Mouse (Mus musculus) kidney, adult 18-20 months (tissue): ENCODE data around the gene Fam71e1.
A peak's percentile ranks its signal among the peaks of the same experiment; 100 is the strongest.

Experiments used
- DNase-seq: peaks from one replicate; pipeline ENCODE4 v3.0.0; 2021

Fam71e1 gene

DNA sequence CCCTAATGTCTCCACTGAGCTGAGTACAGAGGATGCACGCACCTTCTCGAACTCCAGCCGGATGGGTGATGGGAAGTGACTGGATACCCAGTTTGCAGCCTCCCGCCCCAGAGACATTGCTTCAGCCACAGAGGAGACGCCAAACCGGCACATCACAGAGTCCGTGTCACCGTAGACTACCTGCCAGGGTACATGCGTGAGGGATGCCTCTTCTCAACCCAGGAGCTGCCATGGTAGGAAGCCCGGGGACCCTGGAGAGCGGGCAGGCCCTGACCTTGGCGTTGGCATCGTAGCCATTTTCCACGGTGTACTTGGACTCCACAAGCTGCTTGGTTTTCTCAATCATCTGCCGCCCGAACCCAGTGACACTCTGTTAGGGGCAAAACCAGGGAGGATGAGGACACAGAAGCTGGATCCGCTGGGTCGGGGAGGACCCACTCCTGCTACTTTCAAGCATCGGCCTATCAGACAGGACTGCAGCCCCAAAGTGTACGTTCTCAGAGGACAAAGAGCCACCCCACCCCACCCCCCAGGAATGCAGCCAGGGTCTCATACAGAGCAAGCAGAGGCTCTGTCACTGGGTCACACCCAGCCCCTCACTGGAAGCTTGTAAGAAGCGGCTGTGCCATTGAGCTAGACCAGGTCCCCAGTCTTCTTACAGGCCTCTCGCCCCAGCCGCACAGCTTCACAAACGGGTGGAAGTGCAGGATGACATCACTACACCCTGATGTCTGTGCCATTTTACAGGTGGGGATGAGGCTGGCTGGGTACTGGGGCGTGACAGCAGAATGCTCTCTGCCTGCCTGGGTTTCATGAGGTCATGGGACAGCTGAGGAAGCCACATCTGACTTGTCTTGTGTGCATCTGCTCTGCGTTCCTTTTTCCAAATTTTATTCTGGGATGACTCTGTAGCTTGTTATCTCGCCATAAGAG is 39.5 kb downstream of the Fam71e1 start:
- DNase-seq, result no peak

DNA sequence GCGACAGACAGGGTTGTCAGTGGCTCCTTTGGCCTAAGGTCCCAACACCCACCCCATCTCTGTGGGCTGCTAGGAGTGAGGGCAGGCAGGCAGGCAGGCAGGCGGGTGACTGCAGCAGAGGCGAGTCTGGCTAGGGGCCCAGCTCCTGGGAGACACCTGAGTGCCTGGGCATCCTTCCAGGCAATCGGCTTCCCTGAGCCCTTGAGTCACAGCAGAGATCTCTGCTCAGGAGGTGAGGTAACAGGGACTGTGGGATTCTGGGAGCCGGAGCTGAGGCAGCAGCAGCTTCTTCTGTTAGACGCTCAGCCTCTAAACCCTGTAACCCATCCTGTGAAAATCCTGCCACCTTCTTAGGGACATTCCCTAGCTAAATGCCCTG is 40.2 kb downstream of the Fam71e1 start:
- peak; percentile 55 for DNase-seq

- DNase-seq, result no peak
Observed at GRCm38 (mm10) chr7:44537009-44537408, 40.6 kb downstream of the Fam71e1 start.

GRCm38 (mm10) chr7:44537496-44537895 is 41.1 kb downstream of the Fam71e1 start:
- DNase-seq, result no peak

DNA sequence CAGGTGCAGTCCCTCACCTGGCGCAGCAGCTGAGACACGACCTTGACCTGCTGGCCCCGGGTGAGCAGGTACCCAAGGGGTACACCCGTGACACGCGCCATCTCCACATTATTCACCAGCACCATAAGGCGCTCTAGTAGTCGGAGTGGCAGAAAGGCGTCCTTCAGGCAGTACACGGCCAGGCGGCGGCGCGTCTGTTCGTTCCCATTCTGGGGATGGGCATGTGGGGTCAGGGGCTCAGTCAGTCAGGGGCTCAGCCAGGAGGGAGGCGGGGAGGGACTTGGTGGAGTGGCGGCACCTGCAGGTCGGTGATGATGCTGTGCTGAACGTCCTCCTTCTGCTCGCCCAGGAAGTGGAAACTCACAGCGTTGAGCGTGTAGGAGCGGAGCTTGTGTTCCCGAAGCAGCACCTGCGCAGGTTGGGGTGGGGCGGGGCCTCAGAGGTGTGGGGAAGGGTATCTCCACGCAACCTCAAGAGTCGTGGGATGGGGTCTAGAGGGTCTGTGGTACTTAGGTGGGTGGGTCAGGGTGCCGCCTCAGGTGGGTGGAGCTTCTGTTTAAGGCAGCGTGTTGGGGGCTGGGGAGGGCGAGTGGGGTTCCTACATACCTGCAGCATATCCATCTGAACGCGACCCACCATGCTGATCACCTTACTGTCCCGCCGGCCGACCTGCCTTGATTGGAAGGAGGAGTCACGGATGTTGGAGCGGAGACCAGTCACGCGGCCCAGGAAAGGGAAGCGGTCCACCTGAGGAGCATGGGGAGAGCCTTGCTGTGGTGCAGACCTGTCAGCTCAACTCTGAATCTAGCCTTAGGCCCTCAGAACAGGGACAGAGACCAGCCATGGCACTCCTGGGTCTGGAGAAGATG is 42.6 kb downstream of the Fam71e1 start:
- DNase-seq, result no peak

DNA sequence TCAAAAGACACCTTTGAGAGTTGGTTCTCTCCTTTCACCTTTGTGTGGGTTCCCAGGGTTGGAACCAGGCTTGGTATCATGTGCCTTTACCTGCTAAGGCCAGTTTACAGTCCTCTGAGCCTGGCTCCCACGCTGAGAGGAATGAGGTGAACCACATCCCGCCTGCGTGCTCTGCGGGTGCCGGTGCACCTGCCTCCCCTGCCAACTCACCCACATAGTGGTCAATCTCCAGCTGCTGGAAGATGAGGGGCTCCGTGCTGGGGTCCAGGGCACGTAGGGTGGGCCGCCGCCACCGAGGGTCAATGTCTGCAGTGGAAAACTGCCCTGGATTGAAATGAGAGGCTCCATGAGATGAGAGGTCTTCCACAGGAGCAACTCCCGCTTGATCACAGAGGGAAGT is 46.2 kb downstream of the Fam71e1 start:
- DNase-seq, result no peak

DNA sequence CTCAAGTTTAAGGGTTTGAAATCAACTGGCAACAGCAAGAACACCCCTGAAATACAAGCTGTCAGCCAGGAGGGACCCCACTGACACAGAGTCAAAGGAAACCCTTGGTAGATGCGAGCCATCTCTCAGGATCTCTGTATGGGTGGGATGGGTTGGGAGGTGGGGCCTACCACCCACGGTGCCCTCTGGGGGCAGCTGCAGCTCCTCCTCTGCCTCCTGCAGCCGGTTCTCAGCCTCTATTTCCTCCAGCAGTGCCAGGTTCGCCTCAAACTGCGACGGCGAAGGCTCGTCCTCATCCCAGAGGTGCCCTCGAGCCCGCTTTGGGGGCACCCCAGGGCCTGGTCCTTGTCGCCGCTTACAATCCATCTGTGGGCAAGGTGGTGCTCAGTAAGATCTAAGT is 46.7 kb downstream of the Fam71e1 start:
- DNase-seq, result no peak

DNA sequence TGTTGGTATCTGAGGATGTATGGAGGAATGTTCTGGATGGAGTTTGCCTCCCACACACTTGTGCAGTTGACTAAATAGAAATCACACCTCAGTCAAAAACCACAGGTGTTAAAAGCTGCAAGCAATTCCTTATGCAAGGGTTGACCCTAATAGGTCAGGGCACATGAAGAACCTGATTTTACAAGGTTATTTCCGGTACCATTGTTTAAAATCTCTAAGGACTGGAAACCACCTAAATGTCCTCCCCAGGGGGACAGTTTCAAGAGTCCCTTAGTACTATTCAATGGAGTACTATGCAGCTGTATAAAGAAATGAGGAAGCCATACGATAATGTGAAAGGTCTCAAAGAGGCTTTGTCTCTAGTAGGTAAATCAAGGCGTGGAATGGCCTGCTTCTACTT is 49.9 kb downstream of the Fam71e1 start:
- DNase-seq, result no peak

DNA sequence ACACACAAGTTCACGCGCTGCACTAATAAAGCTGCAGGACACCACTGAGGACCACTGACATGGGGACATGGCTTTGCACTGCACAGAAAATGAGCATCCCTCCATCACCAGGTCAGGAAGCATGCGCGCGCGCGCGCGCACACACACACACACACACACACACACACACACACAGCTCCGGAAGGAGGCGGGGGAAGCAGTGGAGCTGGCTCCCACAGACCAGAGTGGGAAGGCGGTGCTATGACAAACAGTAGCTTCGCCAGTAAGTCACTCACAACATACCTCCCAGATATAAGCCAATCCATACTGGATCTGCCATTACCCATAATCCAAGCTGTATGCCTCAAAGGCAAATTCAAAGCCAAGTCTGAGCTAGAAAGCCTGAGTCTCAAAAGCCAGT is 50.7 kb downstream of the Fam71e1 start:
- DNase-seq, result no peak

DNA sequence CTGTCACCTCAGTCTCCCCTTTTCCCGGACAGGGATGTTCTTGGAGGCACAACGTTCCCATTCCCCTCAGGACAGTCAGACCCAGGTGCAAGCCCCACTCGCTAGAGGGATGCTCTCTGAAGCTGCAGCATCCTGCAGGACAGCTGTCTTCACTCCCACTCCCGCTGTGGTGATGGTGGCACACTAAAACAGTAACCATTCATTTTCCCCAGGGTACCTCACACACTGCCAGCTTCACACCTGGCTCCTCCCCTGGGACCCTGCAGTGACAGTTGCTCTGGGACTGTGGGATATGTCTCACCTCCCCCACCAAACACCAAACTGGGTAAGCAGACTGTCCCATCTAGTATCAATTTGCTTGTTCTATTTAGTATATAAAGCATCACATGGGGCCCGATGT is 51.3 kb downstream of the Fam71e1 start:
- no peak for DNase-seq

- DNase-seq, result peak; percentile 100
Observed at GRCm38 (mm10) chr7:44548497-44549087, 52.2 kb downstream of the Fam71e1 start, which contains the start of gene Pold1. TSS of gene Pold1 (minus strand) at chr7:44548849.

DNA sequence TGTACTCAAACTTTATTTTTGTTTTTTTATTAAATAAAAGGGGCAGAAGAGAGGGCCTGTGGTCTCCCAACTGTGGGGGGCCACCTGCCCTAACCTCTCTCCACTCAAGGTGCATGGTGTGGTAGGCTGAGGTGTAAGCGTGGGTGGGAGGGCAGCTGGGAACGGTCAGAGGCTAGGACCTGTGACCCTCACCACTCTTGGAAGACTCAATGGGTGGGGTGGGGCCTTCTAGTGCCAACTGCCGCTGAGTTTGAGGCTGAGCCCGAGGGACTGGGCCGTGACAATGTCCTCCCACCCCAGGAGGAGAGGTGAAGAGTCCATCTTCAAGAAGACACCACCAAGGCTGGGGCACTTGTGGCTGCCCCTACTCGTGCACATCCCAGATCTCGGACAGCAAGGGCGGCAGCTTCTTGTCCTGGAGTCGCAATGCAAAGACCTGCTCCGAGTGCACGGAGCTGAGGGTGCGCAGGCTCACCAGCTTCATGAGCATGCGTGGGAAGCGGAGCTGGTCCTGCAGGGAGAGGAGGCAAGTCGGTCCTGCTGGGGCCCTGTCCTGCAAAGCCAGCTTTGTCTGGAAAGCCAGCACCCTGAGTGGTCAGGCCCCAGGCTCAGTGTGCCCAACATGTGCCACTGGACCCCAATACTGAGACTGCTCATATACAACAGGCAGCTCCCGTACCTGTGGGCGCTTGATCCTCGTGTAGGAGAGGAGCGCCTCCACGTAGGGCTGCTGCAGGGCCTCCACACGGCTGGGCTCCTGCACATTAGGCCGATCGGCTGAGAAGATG is 53.4 kb downstream of the Fam71e1 start:
- DNase-seq, result no peak

DNA sequence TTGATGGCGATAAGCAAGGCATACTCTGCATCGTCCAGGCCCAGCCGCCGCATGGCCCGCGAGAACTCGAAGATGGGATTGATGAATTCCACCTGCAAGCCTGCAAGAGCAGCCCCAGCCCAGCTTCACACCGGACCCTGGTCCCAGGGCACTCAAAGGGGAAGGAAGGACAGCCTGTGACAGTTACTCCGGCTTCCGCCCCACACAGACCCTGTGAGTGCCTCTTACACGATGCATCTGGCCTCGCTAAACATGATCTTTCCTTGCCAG is 54.0 kb downstream of the Fam71e1 start:
- DNase-seq, result no peak
